Mouse (Mus musculus): ENCODE measurements around the gene Nagpa. TPM values are rescaled to one million over a fixed set of nuclear protein-coding genes. Genes with fewer than 3 reads are reported as not detected.

Gene Nagpa
- polyA plus RNA-seq, 1 experiment from 2014 or later = 14.1 TPM

- H3K4me1 ChIP-seq = peaks cover 32% of the 10 kb centered on the region
- no peak overlapping the region for H3K9ac ChIP-seq
- no peaks in the 10 kb centered on the region for H3K36me3 ChIP-seq
- no peak overlapping the region for H3K4me2 ChIP-seq (replicated peaks)
- H3K27me3 ChIP-seq = peaks cover 33% of the 10 kb centered on the region
- 48% methylated on average over 10 of the region's 10 CpGs for WGBS
- no peak overlapping the region for H3K27ac ChIP-seq
- ATAC-seq (ENCODE audit: low FRiP score) = no peak
- no peak overlapping the region for H3K4me3 ChIP-seq
- H3K9me3 ChIP-seq (replicated peaks) = no peaks in the 10 kb centered on the region
These were observed 53.3 kb downstream of the Nagpa start for GRCm38 (mm10) chr16:5150544-5150943.

- ATAC-seq (ENCODE audit: low FRiP score) = peak; percentile 46; the same call in 1 of the 2 replicates
- H3K36me3 ChIP-seq = no peaks in the 10 kb centered on the region
- peak within 1 kb of the TSS; percentile 64 for H3K4me2 ChIP-seq (replicated peaks)
- no peak within 1 kb of the TSS for H3K27ac ChIP-seq
- no peaks in the 10 kb centered on the region for H3K9me3 ChIP-seq (replicated peaks)
- WGBS = 19% methylated on average over 13 of the region's 13 CpGs
- H3K9ac ChIP-seq = peak within 1 kb of the TSS; percentile 35; the same call in 1 of the 2 replicates
- H3K4me3 ChIP-seq = peak within 1 kb of the TSS; percentile 36
- peaks cover 33% of the 10 kb centered on the region for H3K27me3 ChIP-seq
- H3K4me1 ChIP-seq = peaks cover 12% of the 10 kb centered on the region
These were observed 56.8 kb downstream of the Nagpa start, which contains the start of gene Sec14l5 for GRCm38 (mm10) chr16:5147037-5147385. Gene Sec14l5 (plus strand): TSS chr16:5147109.

GRCm38 (mm10) chr16:5146367-5147036, 57.3 kb downstream of the Nagpa start:
- 2% methylated on average over 26 of the region's 26 CpGs for WGBS
- Histone ChIP-seq H3K9ac (peak overlapping the region; percentile 35; the same call in 1 of the 2 replicates), H3K27ac (no peak overlapping the region), H3K4me1 (peaks cover 12% of the 10 kb centered on the region), H3K4me3 (peak overlapping the region; percentile 36), H3K4me2 (replicated peaks) (peak overlapping the region; percentile 64), H3K36me3 (no peaks in the 10 kb centered on the region), H3K9me3 (replicated peaks) (no peaks in the 10 kb centered on the region), H3K27me3 (peaks cover 33% of the 10 kb centered on the region)
- peak; percentile 85 for ATAC-seq (ENCODE audit: low FRiP score)

- H3K4me1 ChIP-seq = peaks cover 12% of the 10 kb centered on the region
- peak; percentile 48 for ATAC-seq (ENCODE audit: low FRiP score)
- no peak overlapping the region for H3K9ac ChIP-seq
- H3K9me3 ChIP-seq (replicated peaks) = no peaks in the 10 kb centered on the region
- H3K27me3 ChIP-seq = peaks cover 29% of the 10 kb centered on the region
- H3K4me2 ChIP-seq (replicated peaks) = peak overlapping the region; percentile 64
- H3K36me3 ChIP-seq = no peaks in the 10 kb centered on the region
- H3K4me3 ChIP-seq = no peak overlapping the region
- peak overlapping the region; percentile 26; the same call in 1 of the 2 replicates for H3K27ac ChIP-seq
- under 1% methylated on average over 7 of the region's 7 CpGs for WGBS
These were observed 58.2 kb downstream of the Nagpa start for GRCm38 (mm10) chr16:5145570-5145969.

Small RNA genes within 50 kb of the gene (microRNA-seq; reads per million reads assigned to microRNA genes)
- gene Gm23689 (not detected), gene Gm26095 (not detected), gene Mir6364 (not detected)

Other genes with a start within 250 kb of the Nagpa start
- 66.7 and 68.0 TPM in 2 replicates for gene Anks3, start 239.8 kb downstream of the Nagpa start, polyA plus RNA-seq (2016; fragmentation: Nextera tagmentation; extraction: Ambion mirVana)
- gene Sept12, start 206.2 kb downstream of the Nagpa start, polyA plus RNA-seq (2016; fragmentation: Nextera tagmentation; extraction: Ambion mirVana) = not detected in 2 replicates
- gene Smim22, start 196.7 kb downstream of the Nagpa start, polyA plus RNA-seq (2016; fragmentation: Nextera tagmentation; extraction: Ambion mirVana) = 3.1 and 5.0 TPM in 2 replicates
- 98.6 and 101 TPM in 2 replicates for gene Rogdi, start 190.5 kb downstream of the Nagpa start, polyA plus RNA-seq (2016; fragmentation: Nextera tagmentation; extraction: Ambion mirVana)
- gene Glyr1, start 154.1 kb downstream of the Nagpa start, polyA plus RNA-seq (2016; fragmentation: Nextera tagmentation; extraction: Ambion mirVana) = 216 and 238 TPM in 2 replicates
- 25.0 and 25.4 TPM in 2 replicates for gene Ubn1, start 154.0 kb downstream of the Nagpa start, polyA plus RNA-seq (2016; fragmentation: Nextera tagmentation; extraction: Ambion mirVana)
- 1.3 and 1.7 TPM in 2 replicates for gene Ppl, start 71.6 kb downstream of the Nagpa start, polyA plus RNA-seq (2016; fragmentation: Nextera tagmentation; extraction: Ambion mirVana)
- gene Sec14l5, start 56.9 kb downstream of the Nagpa start, polyA plus RNA-seq (2016; fragmentation: Nextera tagmentation; extraction: Ambion mirVana) = 1.1 and 1.4 TPM in 2 replicates
- gene AU021092, start 18.3 kb upstream of the Nagpa start, polyA plus RNA-seq (2016; fragmentation: Nextera tagmentation; extraction: Ambion mirVana) = 5.8 and 6.3 TPM in 2 replicates
- gene Alg1, start 29.6 kb upstream of the Nagpa start, polyA plus RNA-seq (2016; fragmentation: Nextera tagmentation; extraction: Ambion mirVana) = 29.9 and 32.7 TPM in 2 replicates
- gene Eef2kmt, start 52.0 kb upstream of the Nagpa start, polyA plus RNA-seq (2016; fragmentation: Nextera tagmentation; extraction: Ambion mirVana) = 9.5 and 11.6 TPM in 2 replicates